Mouse (Mus musculus) heart, adult 2 months (tissue): Measurements from ENCODE around the gene Ptpn12.

Experiments
- EP300 ChIP-seq: fragments of 200-500 bp; IDR thresholded peaks from 2 replicates; pipeline ENCODE4 v1.6.1; 2011; ENCODE audit warnings: low read depth, low read length, control low read depth; ENCODE audit not compliant: insufficient read depth
- POLR2A ChIP-seq: fragments of 200-500 bp; IDR thresholded peaks from 2 replicates; pipeline ENCODE4 v1.6.1; 2011; ENCODE audit warnings: mild to moderate bottlenecking, low read depth, low read length, control low read depth; ENCODE audit not compliant: insufficient read depth

- TF ChIP-seq POLR2A (no peak), EP300 (no peak)
These were observed 884 bp upstream of the Ptpn12 start for GRCm38 (mm10) chr5:21056595-21056994.
